Mouse (Mus musculus) intestine, embryonic 14.5 days (tissue): ENCODE measurements around the gene Zmat5. TPM values are rescaled to one million over a fixed set of nuclear protein-coding genes. Genes with fewer than 3 reads are reported as not detected.

Experiments used
- ATAC-seq: fragments of 200-750 bp; cut with Nextera tagmentation; replicated peaks from 2 replicates; pipeline ENCODE4 v1.8.0; 2017; ENCODE audit warnings: low read depth, moderate number of reproducible peaks, moderate TSS enrichment, moderate library complexity; ENCODE audit not compliant: low FRiP score, low TSS enrichment
- DNase-seq: peaks from one replicate; pipeline ENCODE4 v3.0.0-alpha.2; 2018; ENCODE audit warnings: low spot score
- H3K27ac ChIP-seq: fragments of 300-500 bp; sonication (generic); 2 replicates; pipeline ENCODE4 v1.5.1; 2014; ENCODE audit warnings: low read depth, mild to moderate bottlenecking, control low read depth
- H3K27me3 ChIP-seq: fragments of 300-500 bp; sonication (generic); replicated peaks from 2 replicates; pipeline ENCODE4 v1.6.1; 2014; ENCODE audit warnings: low read length, control low read depth; ENCODE audit not compliant: control insufficient read depth, insufficient read depth
- H3K36me3 ChIP-seq: fragments of 300-500 bp; sonication (generic); 2 replicates; pipeline ENCODE4 v1.6.1; 2014; ENCODE audit warnings: low read length, control low read depth; ENCODE audit not compliant: control insufficient read depth, insufficient read depth
- H3K4me1 ChIP-seq: fragments of 300-500 bp; sonication (generic); replicated peaks from 2 replicates; pipeline ENCODE4 v1.6.1; 2014; ENCODE audit warnings: low read length, control low read depth, mixed read lengths; ENCODE audit not compliant: control insufficient read depth, insufficient read depth
- H3K4me2 ChIP-seq: fragments of 300-500 bp; sonication (generic); 2 replicates; pipeline ENCODE4 v1.6.1; 2014; ENCODE audit warnings: low read length
- H3K4me3 ChIP-seq: fragments of 300-500 bp; sonication (generic); 2 replicates; pipeline ENCODE4 v1.5.1; 2014; ENCODE audit warnings: low read depth, low read length, control low read depth, mixed read lengths
- H3K9ac ChIP-seq: fragments of 300-500 bp; sonication (generic); 2 replicates; pipeline ENCODE4 v1.6.1; 2014; ENCODE audit warnings: mild to moderate bottlenecking, low read length
- H3K9me3 ChIP-seq: fragments of 300-500 bp; sonication (generic); 2 replicates; pipeline ENCODE4 v1.6.1; 2016; ENCODE audit warnings: low read length, control low read depth; ENCODE audit not compliant: control insufficient read depth
- WGBS: fragments of 180-500 bp; shearing (Covaris S2); extraction: QIAGEN DNeasy Blood & Tissue Kit; methylation state at CpG from one replicate; pipeline ENCODE4 v1.1.7; 2014; 5-methylcytosine and 5-hydroxymethylcytosine counted together
- polyA plus RNA-seq: library from polyadenylated mRNA; unstranded; fragments of >200 nt; fragmentation: Nextera tagmentation; extraction: Ambion mirVana; gene quantifications from 2 replicates; pipeline ENCODE4 v1.2.1, GENCODE M21; 2014

The Zmat5 gene
- polyA plus RNA-seq, 1 experiment from 2014 or later: 59.4 TPM

DNA sequence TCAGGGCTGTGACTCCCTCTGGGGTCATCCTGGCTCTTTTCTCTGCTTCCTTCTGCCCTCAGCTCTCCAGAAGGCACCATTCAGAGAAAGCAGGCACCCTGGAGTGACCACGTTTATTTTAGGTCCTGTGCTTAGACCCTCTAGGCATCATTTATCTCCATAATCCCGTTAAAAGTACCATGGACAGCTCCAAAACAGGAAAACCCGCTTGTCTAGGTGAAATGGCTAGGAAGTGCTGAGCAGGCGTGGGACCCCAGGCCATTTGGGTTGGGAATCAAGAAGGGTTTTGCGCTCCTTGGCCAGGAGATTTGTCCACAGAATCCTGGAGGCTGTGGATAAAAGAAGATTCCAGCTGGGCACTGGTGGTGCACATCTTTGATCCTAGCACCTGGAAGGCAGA is 59.2 kb downstream of the Zmat5 start:
- Histone ChIP-seq H3K27me3 (peaks cover 26% of the 10 kb centered on the region), H3K4me3 (no peak overlapping the region), H3K27ac (no peak overlapping the region), H3K4me2 (no peak overlapping the region), H3K9me3 (no peaks in the 10 kb centered on the region), H3K4me1 (no peaks in the 10 kb centered on the region), H3K36me3 (no peaks in the 10 kb centered on the region), H3K9ac (no peak overlapping the region)
- ATAC-seq (no peak), DNase-seq (no peak)
- WGBS: 12% methylated on average over 5 of the region's 5 CpGs

DNA sequence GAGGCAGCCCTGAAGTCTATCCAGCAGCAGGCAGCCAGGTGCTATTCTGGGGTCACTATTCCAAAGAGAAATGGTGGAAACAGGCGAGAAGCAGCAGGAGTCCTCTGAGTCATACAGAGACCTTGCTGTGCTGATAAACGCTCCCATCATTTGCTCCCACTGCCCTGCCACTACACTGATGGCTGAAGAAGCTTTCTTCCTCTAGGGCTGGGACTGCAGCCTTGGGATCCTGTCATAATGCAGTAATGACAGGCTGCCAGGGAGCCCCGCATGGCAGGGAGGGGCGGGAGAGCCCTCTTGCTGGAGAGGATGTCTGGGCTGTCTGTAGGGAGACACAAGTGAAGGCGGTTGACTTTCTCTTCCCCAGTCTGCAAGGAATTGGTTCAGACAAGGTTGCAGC is 60.0 kb downstream of the Zmat5 start:
- WGBS: 46% methylated on average over 5 of the region's 5 CpGs

DNA sequence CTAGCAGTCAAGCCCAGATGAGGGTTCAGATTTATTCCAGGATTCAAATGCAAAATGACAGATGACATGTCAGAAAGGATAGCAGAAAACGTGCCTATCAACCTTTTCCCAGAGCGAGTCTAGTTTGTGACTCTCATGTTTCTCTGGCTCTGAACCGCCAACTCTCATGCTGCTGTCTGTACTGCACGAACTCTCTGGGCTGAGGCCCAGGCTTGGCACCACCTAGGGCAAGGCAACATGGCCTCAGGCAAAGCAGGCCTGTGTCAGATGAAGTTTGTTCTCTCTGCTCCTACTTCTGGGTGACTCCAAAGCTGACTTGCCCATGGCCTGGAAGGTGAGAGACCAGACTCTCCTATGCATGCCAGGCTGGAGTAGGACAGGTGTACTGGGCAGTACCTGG is 63.9 kb downstream of the Zmat5 start:
- Histone ChIP-seq H3K9me3 (no peaks in the 10 kb centered on the region), H3K27ac (no peak overlapping the region), H3K27me3 (0 out of 2 replicates have a peak, but pooled peaks cover under 1% of the 10 kb centered on the region), H3K4me3 (no peak overlapping the region), H3K4me2 (no peak overlapping the region), H3K36me3 (peaks cover 16% of the 10 kb centered on the region; the same call in 1 of the 2 replicates), H3K4me1 (no peaks in the 10 kb centered on the region), H3K9ac (no peak overlapping the region)
- WGBS: 89% methylated on average over 4 of the region's 4 CpGs
- DNase-seq (no peak), ATAC-seq (no peak)

More for the DNA sequence above, 60.0 kb downstream of the Zmat5 start:
- DNase-seq (no peak), ATAC-seq (no peak)
- no peak overlapping the region for H3K27ac ChIP-seq
- no peak overlapping the region for H3K9ac ChIP-seq
- no peaks in the 10 kb centered on the region for H3K9me3 ChIP-seq
- no peak overlapping the region for H3K4me2 ChIP-seq
- no peak overlapping the region for H3K4me3 ChIP-seq
- H3K27me3 ChIP-seq: peaks cover 26% of the 10 kb centered on the region
- no peaks in the 10 kb centered on the region for H3K4me1 ChIP-seq
- H3K36me3 ChIP-seq: no peaks in the 10 kb centered on the region

DNA sequence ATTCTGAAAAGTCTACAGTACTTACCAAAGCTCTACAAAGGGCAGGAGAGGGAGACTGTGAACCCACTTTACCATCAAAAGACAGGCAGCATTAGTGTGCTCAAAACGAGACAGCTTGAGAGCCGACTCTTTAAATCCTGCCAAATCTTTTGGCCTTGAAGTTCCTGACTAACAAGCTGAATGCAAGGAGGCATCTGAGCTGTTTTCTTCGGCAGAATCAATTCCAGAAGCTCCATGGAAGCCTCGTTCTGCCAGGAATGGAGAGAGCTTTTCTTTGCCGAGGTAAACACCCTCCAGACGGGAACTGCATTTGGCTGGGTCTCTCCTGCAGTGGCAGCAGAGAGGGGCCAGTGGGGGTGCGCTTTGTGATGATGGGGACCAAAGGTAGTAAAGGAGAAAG is 64.8 kb downstream of the Zmat5 start:
- H3K4me2 ChIP-seq: no peak overlapping the region
- ATAC-seq (no peak), DNase-seq (no peak)
- 75% methylated on average over 7 of the region's 7 CpGs for WGBS
- H3K9me3 ChIP-seq: no peaks in the 10 kb centered on the region
- H3K4me3 ChIP-seq: no peak overlapping the region
- H3K27me3 ChIP-seq: no peaks in the 10 kb centered on the region
- peaks cover 16% of the 10 kb centered on the region; the same call in 1 of the 2 replicates for H3K36me3 ChIP-seq
- H3K27ac ChIP-seq: no peak overlapping the region
- no peak overlapping the region for H3K9ac ChIP-seq
- H3K4me1 ChIP-seq: no peaks in the 10 kb centered on the region

DNA sequence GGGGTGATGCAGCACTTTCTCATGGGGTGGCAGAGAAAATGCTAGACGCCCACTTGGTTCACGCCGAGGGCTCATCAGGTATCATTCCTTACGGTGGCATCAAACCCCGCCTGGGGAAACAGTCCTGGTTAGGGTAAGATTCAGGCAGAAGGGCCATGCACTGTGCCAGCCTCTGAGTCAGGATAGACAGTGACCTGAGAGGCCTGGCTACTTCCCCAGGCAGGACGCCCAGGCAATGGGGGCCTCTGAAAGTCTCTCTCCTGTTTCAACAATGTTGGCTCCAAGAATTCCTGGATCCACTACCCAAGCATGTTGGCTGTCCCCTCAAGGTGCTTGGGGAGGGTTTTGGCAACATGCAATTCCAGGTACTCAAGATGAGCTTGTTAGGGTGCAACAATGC is 65.4 kb downstream of the Zmat5 start:
- H3K4me3 ChIP-seq: no peak overlapping the region
- ATAC-seq (no peak), DNase-seq (no peak)
- H3K9ac ChIP-seq: no peak overlapping the region
- no peak overlapping the region for H3K27ac ChIP-seq
- H3K36me3 ChIP-seq: peaks cover 16% of the 10 kb centered on the region; the same call in 1 of the 2 replicates
- H3K27me3 ChIP-seq: no peaks in the 10 kb centered on the region
- no peaks in the 10 kb centered on the region for H3K9me3 ChIP-seq
- H3K4me2 ChIP-seq: no peak overlapping the region
- no peaks in the 10 kb centered on the region for H3K4me1 ChIP-seq
- WGBS: 94% methylated on average over 6 of the region's 6 CpGs

DNA sequence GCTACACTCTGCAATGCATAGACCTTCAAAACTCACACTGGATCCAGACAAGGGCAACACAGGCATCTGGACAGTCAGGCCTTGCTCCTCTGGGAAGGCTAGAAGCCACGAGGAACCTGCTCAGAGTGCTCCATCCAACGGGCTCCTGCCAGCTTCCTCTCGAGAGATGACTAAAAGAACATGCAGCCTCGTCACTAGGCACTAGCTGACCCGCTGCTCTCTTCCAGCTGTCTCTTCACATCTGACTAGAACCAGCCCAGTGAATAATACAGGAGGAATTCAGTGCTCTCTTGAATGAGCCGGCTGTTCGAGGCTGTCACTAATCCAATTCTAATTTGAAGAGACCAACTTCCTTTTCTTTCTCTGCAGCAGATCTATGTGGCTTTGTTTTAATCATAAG is 67.3 kb downstream of the Zmat5 start:
- DNase-seq: no peak
- Histone ChIP-seq H3K27me3 (no peaks in the 10 kb centered on the region), H3K4me2 (no peak overlapping the region), H3K27ac (no peak overlapping the region), H3K4me1 (no peaks in the 10 kb centered on the region), H3K9me3 (no peaks in the 10 kb centered on the region), H3K9ac (no peak overlapping the region), H3K36me3 (peaks cover 23% of the 10 kb centered on the region; the same call in 1 of the 2 replicates), H3K4me3 (no peak overlapping the region)
- ATAC-seq: no peak
- 83% methylated on average over 7 of the region's 7 CpGs for WGBS

DNA sequence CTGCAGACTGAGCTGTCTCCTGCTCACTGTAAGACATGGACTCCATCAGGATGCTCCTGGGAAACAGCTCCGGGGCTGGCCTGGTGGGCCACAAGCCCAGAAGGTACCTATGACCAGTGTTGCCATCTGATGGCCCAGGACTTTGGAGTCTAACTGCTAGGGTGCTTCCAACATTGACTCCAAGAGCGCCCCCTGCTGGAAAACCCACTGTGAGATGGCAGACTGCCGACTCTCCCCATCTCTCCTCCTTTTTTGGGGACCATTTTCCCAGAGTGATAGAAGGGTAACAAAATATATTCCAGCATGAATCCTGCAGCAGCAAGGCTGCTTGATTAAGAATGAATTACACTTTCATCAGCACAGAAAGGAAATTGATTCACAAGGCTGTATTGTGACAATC is 68.4 kb downstream of the Zmat5 start:
- ATAC-seq (no peak), DNase-seq (peak; percentile 86)
- 31% methylated on average over 3 of the region's 3 CpGs for WGBS
- H3K27me3 ChIP-seq: no peaks in the 10 kb centered on the region
- no peak overlapping the region for H3K9ac ChIP-seq
- H3K4me3 ChIP-seq: no peak overlapping the region
- no peak overlapping the region for H3K27ac ChIP-seq
- H3K4me2 ChIP-seq: no peak overlapping the region
- H3K4me1 ChIP-seq: no peaks in the 10 kb centered on the region
- no peaks in the 10 kb centered on the region for H3K9me3 ChIP-seq
- H3K36me3 ChIP-seq: peaks cover 31% of the 10 kb centered on the region

DNA sequence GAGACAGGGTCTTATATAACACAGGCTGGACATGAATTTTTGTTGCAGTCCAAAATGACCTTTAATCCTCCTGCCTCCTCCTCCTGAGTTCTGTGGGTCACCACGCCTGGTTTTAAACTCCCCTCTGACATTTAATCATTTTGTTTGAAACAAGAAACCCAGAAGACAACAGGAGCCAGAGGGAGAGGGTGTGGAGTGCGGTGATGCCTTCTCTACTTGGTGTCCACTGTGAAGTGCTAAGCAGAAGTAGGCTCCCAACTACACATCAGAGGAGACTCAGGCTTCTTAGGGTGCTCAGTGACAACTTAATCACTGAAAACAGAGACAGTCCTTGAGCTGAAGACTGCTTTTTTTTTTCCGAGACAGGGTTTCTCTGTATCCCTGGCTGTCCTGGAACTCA is 76.4 kb downstream of the Zmat5 start:
- H3K4me3 ChIP-seq: no peak overlapping the region
- WGBS: 78% methylated on average over 3 of the region's 3 CpGs
- no peaks in the 10 kb centered on the region for H3K9me3 ChIP-seq
- DNase-seq: no peak
- H3K36me3 ChIP-seq: peaks cover 75% of the 10 kb centered on the region
- H3K27me3 ChIP-seq: no peaks in the 10 kb centered on the region
- H3K4me1 ChIP-seq: no peaks in the 10 kb centered on the region
- ATAC-seq: no peak
- no peak overlapping the region for H3K9ac ChIP-seq
- no peak overlapping the region for H3K27ac ChIP-seq
- no peak overlapping the region for H3K4me2 ChIP-seq

DNA sequence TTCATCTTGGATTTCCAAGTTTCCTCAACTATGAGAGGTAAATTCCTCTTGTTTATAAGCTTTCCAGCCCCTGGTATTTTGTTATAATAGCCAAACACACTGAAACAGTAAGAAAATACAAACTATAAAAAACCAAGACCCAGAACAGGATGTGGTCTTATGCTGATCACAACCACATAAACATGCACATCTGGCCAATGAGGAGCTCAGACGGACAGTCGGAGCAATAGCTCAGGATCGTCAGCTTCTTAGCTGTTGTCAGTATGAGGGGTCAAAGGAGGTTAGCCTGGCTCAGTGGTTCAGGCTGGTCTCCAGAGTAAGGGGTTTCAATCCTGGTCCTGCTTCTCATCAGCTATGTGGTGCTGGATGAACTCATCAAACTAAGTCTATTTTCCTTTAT is 78.6 kb downstream of the Zmat5 start:
- ATAC-seq (no peak), DNase-seq (no peak)
- H3K9ac ChIP-seq: no peak overlapping the region
- peaks cover 80% of the 10 kb centered on the region for H3K36me3 ChIP-seq
- no peaks in the 10 kb centered on the region for H3K27me3 ChIP-seq
- H3K9me3 ChIP-seq: no peaks in the 10 kb centered on the region
- no peak overlapping the region for H3K4me2 ChIP-seq
- WGBS: 73% methylated on average over 3 of the region's 3 CpGs
- no peak overlapping the region for H3K4me3 ChIP-seq
- H3K4me1 ChIP-seq: no peaks in the 10 kb centered on the region
- H3K27ac ChIP-seq: no peak overlapping the region
